ENCODE assay signal across 25 mouse cellular contexts in genomic region chr12:52338136-52338753, GRCm38 (mm10).
DNase-seq lines count a peak whose midpoint lies in the region; ATAC-seq and TF ChIP-seq lines count a peak whose summit lies in the region.
"Had no signal": no experiment of that assay in that cellular context is flagged by ENCODE, and none has a peak within 500 bp of the region (broad histone marks: within the 10 kb centered on the region; RNA-seq: fewer than 3 reads in every experiment).

No protein-coding gene starts in this region.

- no peaks in the 10 kb centered on the region for H3K27me3 ChIP-seq in liver, embryonic 11.5 days (replicated peaks; ENCODE audit: control insufficient read depth, insufficient read depth, low read length)
- H3K27me3 ChIP-seq in liver, postnatal 0 days (ENCODE audit: insufficient read depth, low read length), result no peaks in the 10 kb centered on the region
- H3K27me3 ChIP-seq in forebrain, embryonic 12.5 days, result no peaks in the 10 kb centered on the region
- H3K27me3 ChIP-seq in forebrain, embryonic 13.5 days, result no peaks in the 10 kb centered on the region
- H3K27me3 ChIP-seq: embryonic facial prominence, embryonic 12.5 days; forebrain, embryonic 15.5 days; intestine, embryonic 15.5 days; midbrain, embryonic 12.5 days; neural tube, embryonic 12.5 days; Patski had no signal

- no peaks in the 10 kb centered on the region for H3K36me3 ChIP-seq in liver, embryonic 11.5 days (ENCODE audit: control insufficient read depth, insufficient read depth, low read length)
- no peaks in the 10 kb centered on the region for H3K36me3 ChIP-seq in liver, postnatal 0 days (replicated peaks; ENCODE audit: insufficient read depth, low read length)
- no peaks in the 10 kb centered on the region for H3K36me3 ChIP-seq in forebrain, embryonic 12.5 days (replicated peaks)
- H3K36me3 ChIP-seq in forebrain, embryonic 13.5 days (ENCODE audit: poor library complexity, severe bottlenecking), result no peaks in the 10 kb centered on the region
- H3K36me3 ChIP-seq: embryonic facial prominence, embryonic 12.5 days; forebrain, embryonic 15.5 days; intestine, embryonic 15.5 days; midbrain, embryonic 12.5 days; neural tube, embryonic 12.5 days had no signal

- ATAC-seq in liver, embryonic 11.5 days (replicated peaks; ENCODE audit: low FRiP score), result peak; percentile 76
- no peak for ATAC-seq in liver, postnatal 0 days
- ATAC-seq in common myeloid progenitor, adult 5-6 weeks (replicated peaks; ENCODE audit: low read depth, poor library complexity, severe bottlenecking), result peak; percentile 91
- no peak for ATAC-seq in forebrain, embryonic 12.5 days (ENCODE audit: low FRiP score)
- no peak for ATAC-seq in forebrain, embryonic 13.5 days
- ATAC-seq: forebrain, embryonic 15.5 days; intestine, embryonic 15.5 days; Patski had no signal

- H3K9me3 ChIP-seq in liver, embryonic 11.5 days (ENCODE audit: control insufficient read depth, low read length), result no peaks in the 10 kb centered on the region
- no peaks in the 10 kb centered on the region for H3K9me3 ChIP-seq in liver, postnatal 0 days (ENCODE audit: low read length)
- no peaks in the 10 kb centered on the region for H3K9me3 ChIP-seq in forebrain, embryonic 12.5 days
- no peaks in the 10 kb centered on the region for H3K9me3 ChIP-seq in forebrain, embryonic 13.5 days (replicated peaks)
- H3K9me3 ChIP-seq: embryonic facial prominence, embryonic 12.5 days; forebrain, embryonic 15.5 days; intestine, embryonic 15.5 days; midbrain, embryonic 12.5 days; neural tube, embryonic 12.5 days had no signal

- H3K9ac ChIP-seq in liver, embryonic 11.5 days (ENCODE audit: low read depth, low read length), result no peak overlapping the region
- H3K9ac ChIP-seq in liver, postnatal 0 days (replicated peaks), result no peak overlapping the region
- H3K9ac ChIP-seq in forebrain, embryonic 12.5 days, result no peak overlapping the region
- H3K9ac ChIP-seq in forebrain, embryonic 13.5 days, result no peak overlapping the region
- H3K9ac ChIP-seq: embryonic facial prominence, embryonic 12.5 days; forebrain, embryonic 15.5 days; hindbrain, embryonic 14.5 days; intestine, embryonic 15.5 days; midbrain, embryonic 12.5 days; neural tube, embryonic 12.5 days had no signal

- no peak for TF ChIP-seq EP300 in liver, postnatal 0 days (IDR thresholded peaks at IDR 0.05; ENCODE audit: low read depth)

- WGBS in liver, embryonic 11.5 days, result 37% methylated on average over 2 of the region's 2 CpGs
- 60% methylated on average over 2 of the region's 2 CpGs for WGBS in liver, postnatal 0 days (ENCODE audit: insufficient replicate concordance)
- 76% methylated on average over 2 of the region's 2 CpGs for WGBS in forebrain, embryonic 12.5 days
- 70% methylated on average over 2 of the region's 2 CpGs for WGBS in forebrain, embryonic 13.5 days

- no peak for DNase-seq in liver, embryonic 11.5 days (ENCODE audit: low spot score)
- no peak for DNase-seq in liver, postnatal 0 days
- peak; percentile 25 for DNase-seq in adrenal gland, postnatal 10 days
- DNase-seq in thymus, postnatal 25 days, result no peak
- DNase-seq: cerebellum, adult 18-20 months; gastrocnemius, postnatal 36 days; heart, postnatal 14 days; kidney, adult 9 months; kidney, postnatal 25 days; left cerebral cortex, postnatal 4 days; right cerebral cortex, adult 18-20 months; thymus, postnatal 14 days had no signal

- no peak for TF ChIP-seq CTCF in liver, postnatal 0 days (IDR thresholded peaks at IDR 0.05; ENCODE audit: low read depth)

- no peak overlapping the region for H3K27ac ChIP-seq in liver, embryonic 11.5 days (ENCODE audit: low read depth, low read length)
- H3K27ac ChIP-seq in liver, postnatal 0 days (ENCODE audit: low read depth), result no peak overlapping the region
- H3K27ac ChIP-seq in forebrain, embryonic 12.5 days, result no peak overlapping the region
- no peak overlapping the region for H3K27ac ChIP-seq in forebrain, embryonic 13.5 days
- H3K27ac ChIP-seq: embryonic facial prominence, embryonic 12.5 days; forebrain, embryonic 15.5 days; hindbrain, embryonic 14.5 days; intestine, embryonic 15.5 days; macrophage; midbrain, embryonic 12.5 days; neural tube, embryonic 12.5 days had no signal

- no peak overlapping the region for H3K4me2 ChIP-seq in liver, embryonic 11.5 days
- H3K4me2 ChIP-seq in liver, postnatal 0 days (ENCODE audit: low read depth, low read length), result no peak overlapping the region
- H3K4me2 ChIP-seq in forebrain, embryonic 12.5 days, result no peak overlapping the region
- H3K4me2 ChIP-seq in forebrain, embryonic 13.5 days, result no peak overlapping the region
- H3K4me2 ChIP-seq: embryonic facial prominence, embryonic 12.5 days; forebrain, embryonic 15.5 days; heart, embryonic 11.5 days; hindbrain, embryonic 14.5 days; intestine, embryonic 15.5 days; midbrain, embryonic 12.5 days; neural tube, embryonic 12.5 days had no signal

- no peaks in the 10 kb centered on the region for H3K4me1 ChIP-seq in liver, embryonic 11.5 days (replicated peaks; ENCODE audit: control insufficient read depth, insufficient read depth, low read length)
- no peaks in the 10 kb centered on the region for H3K4me1 ChIP-seq in liver, postnatal 0 days (ENCODE audit: insufficient read depth)
- H3K4me1 ChIP-seq in forebrain, embryonic 12.5 days, result peaks cover 4% of the 10 kb centered on the region
- H3K4me1 ChIP-seq in forebrain, embryonic 13.5 days, result no peaks in the 10 kb centered on the region
- H3K4me1 ChIP-seq: embryonic facial prominence, embryonic 12.5 days; forebrain, embryonic 15.5 days; intestine, embryonic 15.5 days; midbrain, embryonic 12.5 days; neural tube, embryonic 12.5 days had no signal

- no peak overlapping the region for H3K4me3 ChIP-seq in liver, embryonic 11.5 days (ENCODE audit: low read depth, low read length)
- no peak overlapping the region for H3K4me3 ChIP-seq in liver, postnatal 0 days (ENCODE audit: low read depth, low read length)
- H3K4me3 ChIP-seq in forebrain, embryonic 12.5 days (replicated peaks), result no peak overlapping the region
- H3K4me3 ChIP-seq in forebrain, embryonic 13.5 days, result no peak overlapping the region
- H3K4me3 ChIP-seq: embryonic facial prominence, embryonic 12.5 days; erythroblast, embryonic 14.5 days; forebrain, embryonic 15.5 days; intestine, embryonic 15.5 days; midbrain, embryonic 12.5 days; neural tube, embryonic 12.5 days had no signal

Comparison
In these comparisons a context has a peak if more than half of its experiments do, and no peak if none do; other contexts are left out.
1. ATAC-seq: peak in liver, embryonic 11.5 days (single experiment) and common myeloid progenitor, adult 5-6 weeks (single experiment); none in liver, postnatal 0 days (single experiment), forebrain, embryonic 12.5 days (single experiment) and forebrain, embryonic 13.5 days (single experiment).